Mouse (Mus musculus) spleen, postnatal 10 days (tissue): ENCODE results near the gene Slc25a11.

ENCODE experiments used
- DNase-seq, 2 experiments: peaks; one replicate each; pipeline ENCODE4 v3.0.0; 2021 to 2022; ENCODE audit warnings: low spot score in 2 of 2

Slc25a11 gene

DNA sequence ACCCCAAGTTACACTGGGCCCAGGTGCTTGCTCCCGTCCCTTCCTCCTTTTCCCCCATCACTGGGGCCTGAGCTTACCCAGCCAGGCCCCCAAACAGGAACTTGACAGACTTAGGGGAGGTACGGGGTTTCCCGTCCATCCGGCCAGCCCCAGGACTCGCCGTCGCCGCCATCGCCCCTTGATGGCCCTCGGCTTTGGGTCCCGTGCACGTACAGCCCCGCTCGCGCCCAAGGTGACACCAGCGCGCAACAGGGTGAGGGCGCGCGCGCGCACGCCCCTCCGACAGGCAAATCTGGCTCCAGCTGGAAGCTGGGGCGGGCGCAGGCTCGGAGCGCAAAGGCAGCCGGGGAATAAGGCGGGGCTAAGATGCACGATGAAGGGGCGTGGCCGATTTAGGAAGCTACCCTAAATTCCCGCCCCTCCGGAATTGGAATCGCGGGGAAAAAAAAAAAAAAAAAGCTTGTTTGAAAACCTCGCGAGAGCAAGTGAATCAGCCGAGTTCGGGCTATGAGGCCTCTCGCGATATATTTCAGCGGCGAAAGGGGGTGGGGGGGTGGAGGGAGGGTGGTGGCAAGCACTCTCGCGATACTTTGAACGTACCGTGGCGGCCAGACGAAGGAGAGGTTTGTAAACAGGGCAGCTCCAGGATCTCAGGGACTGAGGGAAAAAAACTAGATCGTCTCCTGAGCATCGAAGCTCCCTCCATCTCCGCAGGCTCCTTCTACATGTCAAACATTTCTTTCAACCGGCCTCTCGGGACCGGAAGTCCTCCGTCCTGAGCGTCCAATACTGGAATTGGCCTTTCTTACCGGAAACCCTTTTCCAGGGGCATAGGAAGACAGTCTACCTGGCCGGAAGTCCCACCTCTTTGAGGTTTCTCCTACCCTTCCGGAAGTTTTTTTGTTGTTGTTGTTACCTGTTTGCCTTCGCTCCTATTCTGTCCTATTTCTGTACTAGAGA lies at the start of gene Slc25a11, which contains the start of gene Rnf167:
TSS of gene Slc25a11 (minus strand) at position 789 of the 960 bp plus-strand sequence.
TSS of gene Rnf167 (plus strand) at position 545 of the 960 bp plus-strand sequence.
- DNase-seq, result peak; percentile 91 to 98

- DNase-seq, result no peak
These were observed 46.2 kb upstream of the Slc25a11 start for GRCm38 (mm10) chr11:70693504-70693903.

GRCm38 (mm10) chr11:70689578-70689977 lies 42.3 kb upstream of the Slc25a11 start:
- DNase-seq, result no peak

- no peak for DNase-seq
These were observed 41.1 kb upstream of the Slc25a11 start for GRCm38 (mm10) chr11:70688372-70688771.

DNA sequence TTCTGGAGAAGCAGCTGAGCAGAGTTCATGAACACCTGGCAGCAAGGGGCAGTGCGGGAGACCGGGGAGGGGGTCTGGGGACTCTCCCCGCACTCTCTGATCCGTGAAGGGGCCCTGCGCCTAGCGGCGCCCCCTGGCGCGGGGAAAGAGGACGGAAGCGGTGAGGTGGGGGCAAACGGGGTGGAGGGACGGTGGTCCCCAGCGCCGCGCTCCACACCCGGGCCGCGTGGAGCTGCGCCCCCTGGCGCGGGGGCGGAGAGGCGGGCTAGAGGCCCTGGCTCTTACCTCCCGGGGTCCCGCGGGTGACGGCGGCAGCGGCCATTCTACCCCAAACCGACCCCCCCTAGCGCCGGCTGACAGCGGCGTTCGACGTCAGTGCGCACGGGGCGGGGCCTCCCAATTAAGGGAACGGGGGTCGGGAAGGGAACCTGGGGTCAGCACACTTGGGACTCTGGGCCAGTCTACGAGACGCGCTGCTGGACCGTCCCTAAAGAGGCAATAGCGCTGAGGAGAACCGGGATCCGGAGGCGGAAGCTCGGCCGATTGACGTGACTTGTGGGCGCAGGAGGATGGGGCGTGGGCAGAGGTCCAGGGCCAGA lies 40.4 kb upstream of the Slc25a11 start, which contains the start of gene Camta2:
TSS of gene Camta2 (minus strand) at position 505 of the 599 bp plus-strand sequence.
- peak; percentile 76 to 86 for DNase-seq

- DNase-seq, result peak in 1 of 2 experiments; percentile 32
These were observed 39.8 kb upstream of the Slc25a11 start for GRCm38 (mm10) chr11:70686901-70687566.

GRCm38 (mm10) chr11:70683640-70684039 lies 36.4 kb upstream of the Slc25a11 start:
- no peak for DNase-seq

- DNase-seq, result no peak
These were observed 34.8 kb upstream of the Slc25a11 start for GRCm38 (mm10) chr11:70681897-70682581.

DNA sequence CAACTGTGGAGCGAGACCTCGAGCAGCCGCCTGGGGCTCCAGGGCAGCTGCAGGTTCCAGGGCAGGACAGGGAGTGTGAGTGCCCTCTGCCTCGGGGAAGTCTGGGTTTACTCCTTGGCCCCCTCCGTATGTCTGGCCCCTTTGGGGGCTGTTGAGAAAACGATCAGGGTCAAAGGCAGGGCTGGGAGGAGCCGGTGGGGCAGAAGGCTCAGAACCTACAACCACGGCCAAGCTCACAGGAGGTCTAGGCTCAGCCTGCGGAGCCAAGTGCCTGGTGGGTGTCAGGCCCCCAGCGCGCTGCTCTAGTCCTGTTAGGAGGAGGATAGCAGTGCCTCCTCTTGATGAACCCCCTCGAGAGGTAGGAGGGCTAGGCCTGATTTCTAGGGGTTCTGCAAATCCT lies 33.9 kb upstream of the Slc25a11 start:
- DNase-seq, result no peak

DNA sequence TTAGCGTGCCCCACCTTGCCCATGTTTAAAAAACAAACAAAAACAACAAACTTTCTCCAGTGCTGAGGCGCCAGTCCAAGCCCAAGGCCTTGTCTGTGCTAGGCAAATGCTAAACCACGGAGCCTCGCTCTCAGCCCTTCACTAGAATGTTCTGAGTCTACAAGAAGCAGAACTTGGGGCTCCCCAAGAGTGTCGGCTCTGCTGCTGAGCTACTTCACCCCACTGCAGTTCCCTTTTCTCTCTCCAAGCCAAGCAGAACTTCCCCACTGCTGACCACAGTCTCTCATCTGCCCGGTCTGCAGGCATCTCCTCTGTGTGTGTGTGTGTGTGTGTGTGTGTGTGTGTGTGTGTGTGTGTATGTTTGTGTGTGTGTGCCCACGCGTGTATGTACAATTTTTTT lies 32.6 kb upstream of the Slc25a11 start:
- DNase-seq, result peak in 1 of 2 experiments; percentile 60

GRCm38 (mm10) chr11:70679361-70679760 lies 32.1 kb upstream of the Slc25a11 start:
- DNase-seq, result no peak

GRCm38 (mm10) chr11:70678576-70678975 lies 31.3 kb upstream of the Slc25a11 start:
- DNase-seq, result no peak

DNA sequence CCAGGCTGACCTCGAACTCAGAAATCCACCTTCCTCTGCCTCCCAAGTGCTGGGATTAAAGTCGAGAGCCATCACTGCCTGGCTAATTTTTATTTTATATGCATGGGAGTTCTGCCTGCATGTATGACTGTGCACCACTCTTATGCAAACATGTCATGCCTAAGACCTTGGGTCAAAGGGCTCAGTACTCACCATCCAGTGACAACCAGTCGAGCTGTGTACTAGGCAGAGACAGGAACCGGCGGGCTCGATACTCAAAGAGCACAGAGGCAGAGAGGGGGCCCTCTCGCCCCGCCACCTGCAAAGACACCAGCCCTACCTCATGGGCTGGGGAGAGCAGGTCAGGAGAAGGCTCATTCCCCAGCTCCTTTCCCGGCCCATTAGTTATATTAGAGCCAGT lies 30.8 kb upstream of the Slc25a11 start:
- DNase-seq, result no peak

- DNase-seq, result no peak
These were observed 27.2 kb upstream of the Slc25a11 start for GRCm38 (mm10) chr11:70674501-70674900.

DNA sequence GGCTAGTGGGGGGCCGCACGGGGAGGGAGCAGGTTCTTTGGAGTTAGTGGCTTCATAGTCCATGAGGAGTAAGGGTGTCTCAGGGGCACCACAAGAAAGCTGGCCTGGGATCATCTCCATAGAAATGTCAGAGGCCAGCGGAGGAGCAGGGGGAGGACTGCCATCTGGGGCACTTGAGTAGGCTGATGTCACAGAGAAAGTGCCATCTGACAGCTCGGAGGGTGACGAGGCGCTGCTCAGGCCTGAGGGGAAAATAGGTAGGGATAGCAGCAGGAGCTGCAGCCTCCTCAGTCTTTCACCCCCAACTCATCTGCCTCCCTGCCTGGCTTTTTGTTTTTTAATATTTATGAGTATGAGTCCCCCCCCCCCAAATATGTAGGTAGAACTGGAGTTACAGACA lies 26.7 kb upstream of the Slc25a11 start:
- no peak for DNase-seq

DNA sequence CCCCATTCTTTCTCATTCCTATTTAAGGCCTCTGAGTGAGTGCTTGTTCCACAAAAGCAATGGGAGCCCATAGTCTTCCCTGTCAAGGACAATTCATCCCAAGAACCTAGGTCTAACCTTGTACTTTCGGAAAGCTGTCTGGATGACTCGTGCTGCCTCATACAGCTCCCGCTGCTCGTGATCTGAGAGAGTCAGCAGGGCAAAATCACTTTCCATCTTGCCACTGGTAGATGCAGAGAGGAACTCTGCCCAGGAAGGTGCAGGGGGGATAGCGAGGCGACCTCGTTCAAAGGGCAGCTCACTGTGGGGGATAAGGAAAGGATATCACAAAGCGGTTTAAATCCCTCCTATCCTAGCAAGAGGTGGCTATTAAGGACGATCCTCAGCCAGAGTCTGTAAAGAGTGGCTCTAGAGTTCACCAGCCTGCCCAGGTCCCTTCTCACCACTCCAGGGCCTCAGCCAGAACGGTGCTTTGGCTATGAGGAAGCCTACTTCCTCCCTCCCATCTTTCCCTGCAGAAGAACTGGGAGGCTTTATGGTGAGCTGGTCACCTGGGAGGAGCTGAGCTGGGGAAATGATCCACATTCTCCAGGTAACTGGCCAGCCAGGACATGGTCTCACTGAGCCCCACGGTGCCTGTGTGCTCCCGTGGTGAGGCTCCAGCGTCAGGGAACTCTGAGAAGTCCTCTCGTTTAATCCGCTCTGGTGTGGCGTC lies 24.2 kb upstream of the Slc25a11 start:
- no peak for DNase-seq

GRCm38 (mm10) chr11:70670483-70670882 lies 23.2 kb upstream of the Slc25a11 start:
- DNase-seq, result no peak

DNA sequence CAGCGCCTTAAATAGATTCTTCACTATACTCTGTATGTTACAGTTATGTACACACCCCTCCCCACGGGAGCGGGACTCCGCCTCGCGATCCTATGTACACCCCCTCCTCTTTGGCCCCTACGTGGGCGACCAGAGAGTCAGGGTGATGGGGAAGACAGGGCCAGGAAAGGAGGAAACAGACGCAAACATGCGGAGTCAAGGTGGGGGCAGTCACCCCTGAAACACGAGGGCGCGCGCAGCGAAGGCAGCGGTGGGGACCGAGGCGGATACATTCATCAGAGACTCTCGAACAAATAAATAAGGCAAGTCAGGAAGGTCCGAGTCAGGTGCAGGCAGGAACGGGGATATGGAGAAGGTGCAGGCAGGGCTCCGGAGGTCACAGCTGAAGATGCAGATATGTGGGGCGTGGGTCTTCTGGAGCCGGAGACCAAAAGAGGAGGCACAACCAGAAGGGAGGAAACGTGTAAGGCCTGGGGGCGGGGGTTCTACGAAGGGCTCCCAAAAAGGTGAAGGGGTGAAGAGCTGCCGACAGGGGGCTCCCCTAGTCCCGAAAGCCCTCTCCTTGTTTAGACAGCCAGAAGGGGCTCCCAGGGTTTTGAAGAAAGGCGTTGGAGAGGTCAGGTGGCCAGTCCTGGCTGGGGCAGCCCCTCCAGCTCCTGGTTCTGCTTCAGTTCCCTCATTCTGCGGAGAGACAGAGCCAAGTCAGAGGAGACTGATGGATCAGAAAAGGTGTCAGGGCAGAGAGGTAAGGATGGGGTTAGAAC lies 22.5 kb upstream of the Slc25a11 start:
- DNase-seq, result peak in 1 of 2 experiments; percentile 86

DNA sequence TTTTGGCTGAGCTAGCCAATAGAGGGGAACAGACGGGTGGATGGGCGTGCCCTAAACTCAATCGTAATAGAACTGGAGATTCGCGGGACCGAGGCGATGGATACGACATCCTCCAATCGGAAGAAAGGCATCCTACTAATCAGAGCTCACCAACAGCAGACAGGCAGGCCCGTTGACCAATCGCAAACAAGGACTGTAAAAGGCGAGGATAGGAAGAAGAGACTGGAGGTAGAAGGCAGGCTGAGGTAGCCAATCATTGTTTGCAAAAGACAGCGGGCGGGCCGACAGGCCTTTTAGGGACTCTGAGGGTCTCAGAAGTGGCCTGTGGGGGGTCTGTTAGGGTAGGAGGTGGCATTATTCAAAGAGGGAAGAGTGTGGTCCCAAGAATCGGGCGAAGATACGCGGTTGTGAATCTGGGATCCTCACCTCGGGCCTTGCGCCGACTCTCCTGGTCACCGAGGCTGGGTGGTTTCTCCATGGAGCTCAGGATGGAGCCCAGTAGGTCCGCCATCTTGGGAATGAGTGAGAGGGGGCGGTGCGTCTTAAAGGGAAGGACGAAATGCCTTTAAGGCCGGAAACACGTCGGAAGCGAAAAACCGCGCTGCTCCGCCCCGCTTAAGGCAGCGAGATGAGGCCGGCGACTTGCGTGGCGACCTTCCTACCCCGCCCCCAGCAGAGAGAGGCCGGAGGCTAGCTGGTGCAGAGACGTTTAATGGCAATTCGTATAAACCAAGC lies 21.7 kb upstream of the Slc25a11 start, which contains the start of gene Spag7:
TSS of gene Spag7 (minus strand) at position 646 of the 735 bp plus-strand sequence.
- peak; percentile 88 to 95 for DNase-seq
